Mouse (Mus musculus): Measurements from ENCODE around the gene Mgat4b. TPM values are rescaled to one million over a fixed set of nuclear protein-coding genes. Genes with fewer than 3 reads are reported as not detected.

Mgat4b gene
- polyA plus RNA-seq, 1 experiment from 2014 or later, result 36.6 TPM

GRCm38 (mm10) chr11:50182702-50183101 is 28.0 kb upstream of the Mgat4b start:
- no peak for ATAC-seq (ENCODE audit: low FRiP score)
- WGBS, result 91% methylated on average over 4 of the region's 4 CpGs
- H3K36me3 ChIP-seq, result peaks cover 70% of the 10 kb centered on the region

GRCm38 (mm10) chr11:50184788-50185187 is 25.9 kb upstream of the Mgat4b start:
- H3K4me1 ChIP-seq (replicated peaks), result no peaks in the 10 kb centered on the region
- no peak overlapping the region for H3K9ac ChIP-seq
- peaks cover 60% of the 10 kb centered on the region for H3K36me3 ChIP-seq
- H3K4me3 ChIP-seq, result no peak overlapping the region
- H3K9me3 ChIP-seq, result no peaks in the 10 kb centered on the region
- no peak overlapping the region for H3K4me2 ChIP-seq
- H3K27ac ChIP-seq, result no peak overlapping the region
- WGBS, result 82% methylated on average over 3 of the region's 3 CpGs
- no peak for ATAC-seq (ENCODE audit: low FRiP score)
- H3K27me3 ChIP-seq, result no peaks in the 10 kb centered on the region

More at GRCm38 (mm10) chr11:50182702-50183101, 28.0 kb upstream of the Mgat4b start:
- no peaks in the 10 kb centered on the region for H3K9me3 ChIP-seq
- no peak overlapping the region for H3K4me3 ChIP-seq
- no peaks in the 10 kb centered on the region for H3K4me1 ChIP-seq (replicated peaks)
- H3K27ac ChIP-seq, result no peak overlapping the region
- H3K9ac ChIP-seq, result no peak overlapping the region
- no peaks in the 10 kb centered on the region for H3K27me3 ChIP-seq
- no peak overlapping the region for H3K4me2 ChIP-seq

GRCm38 (mm10) chr11:50188682-50189081 is 22.0 kb upstream of the Mgat4b start:
- H3K9me3 ChIP-seq, result no peaks in the 10 kb centered on the region
- no peak for ATAC-seq (ENCODE audit: low FRiP score)
- WGBS, result 84% methylated on average over 7 of the region's 7 CpGs

GRCm38 (mm10) chr11:50190362-50190761 is 20.3 kb upstream of the Mgat4b start:
- H3K4me1 ChIP-seq (replicated peaks), result no peaks in the 10 kb centered on the region
- no peak overlapping the region for H3K9ac ChIP-seq
- no peak overlapping the region for H3K27ac ChIP-seq
- H3K27me3 ChIP-seq, result no peaks in the 10 kb centered on the region
- no peak overlapping the region for H3K4me2 ChIP-seq
- H3K4me3 ChIP-seq, result no peak overlapping the region
- H3K36me3 ChIP-seq, result peaks cover 52% of the 10 kb centered on the region
- no peak for ATAC-seq (ENCODE audit: low FRiP score)
- WGBS, result 88% methylated on average over 4 of the region's 4 CpGs
- H3K9me3 ChIP-seq, result no peaks in the 10 kb centered on the region

More at GRCm38 (mm10) chr11:50188682-50189081, 22.0 kb upstream of the Mgat4b start:
- H3K27ac ChIP-seq, result no peak overlapping the region
- no peaks in the 10 kb centered on the region for H3K4me1 ChIP-seq (replicated peaks)
- peaks cover 55% of the 10 kb centered on the region for H3K36me3 ChIP-seq
- no peaks in the 10 kb centered on the region for H3K27me3 ChIP-seq
- no peak overlapping the region for H3K9ac ChIP-seq
- no peak overlapping the region for H3K4me3 ChIP-seq
- H3K4me2 ChIP-seq, result no peak overlapping the region

GRCm38 (mm10) chr11:50192278-50192677 is 18.4 kb upstream of the Mgat4b start:
- Histone ChIP-seq H3K27ac (no peak overlapping the region), H3K9ac (no peak overlapping the region), H3K4me1 (replicated peaks) (no peaks in the 10 kb centered on the region), H3K27me3 (no peaks in the 10 kb centered on the region), H3K4me2 (no peak overlapping the region), H3K4me3 (no peak overlapping the region), H3K9me3 (no peaks in the 10 kb centered on the region), H3K36me3 (peaks cover 58% of the 10 kb centered on the region)
- no peak for ATAC-seq (ENCODE audit: low FRiP score)
- WGBS, result 93% methylated on average over 3 of the region's 3 CpGs

GRCm38 (mm10) chr11:50194070-50194469 is 16.6 kb upstream of the Mgat4b start:
- ATAC-seq (ENCODE audit: low FRiP score), result no peak

GRCm38 (mm10) chr11:50194793-50195192 is 15.9 kb upstream of the Mgat4b start:
- ATAC-seq (ENCODE audit: low FRiP score), result no peak
- WGBS, result 79% methylated on average over 4 of the region's 4 CpGs

More at GRCm38 (mm10) chr11:50194070-50194469, 16.6 kb upstream of the Mgat4b start:
- Histone ChIP-seq H3K4me3 (no peak overlapping the region), H3K36me3 (peaks cover 61% of the 10 kb centered on the region), H3K4me2 (no peak overlapping the region), H3K9me3 (no peaks in the 10 kb centered on the region), H3K4me1 (replicated peaks) (no peaks in the 10 kb centered on the region), H3K27me3 (no peaks in the 10 kb centered on the region), H3K27ac (no peak overlapping the region), H3K9ac (no peak overlapping the region)
- WGBS, result 80% methylated on average over 7 of the region's 7 CpGs

GRCm38 (mm10) chr11:50197500-50197899 is 13.2 kb upstream of the Mgat4b start:
- Histone ChIP-seq H3K9me3 (no peaks in the 10 kb centered on the region), H3K36me3 (peaks cover 79% of the 10 kb centered on the region), H3K4me3 (no peak overlapping the region), H3K4me1 (replicated peaks) (no peaks in the 10 kb centered on the region), H3K9ac (no peak overlapping the region), H3K27me3 (no peaks in the 10 kb centered on the region), H3K27ac (no peak overlapping the region), H3K4me2 (no peak overlapping the region)
- ATAC-seq (ENCODE audit: low FRiP score), result no peak
- WGBS, result 94% methylated on average over 4 of the region's 4 CpGs

More at GRCm38 (mm10) chr11:50194793-50195192, 15.9 kb upstream of the Mgat4b start:
- H3K4me2 ChIP-seq, result no peak overlapping the region
- H3K9me3 ChIP-seq, result no peaks in the 10 kb centered on the region
- H3K9ac ChIP-seq, result no peak overlapping the region
- H3K4me3 ChIP-seq, result no peak overlapping the region
- no peak overlapping the region for H3K27ac ChIP-seq
- H3K27me3 ChIP-seq, result no peaks in the 10 kb centered on the region
- no peaks in the 10 kb centered on the region for H3K4me1 ChIP-seq (replicated peaks)
- peaks cover 69% of the 10 kb centered on the region for H3K36me3 ChIP-seq

- no peak for ATAC-seq (ENCODE audit: low FRiP score)
These were observed 12.4 kb upstream of the Mgat4b start for GRCm38 (mm10) chr11:50198219-50198846.

GRCm38 (mm10) chr11:50198916-50199315 is 11.8 kb upstream of the Mgat4b start:
- Histone ChIP-seq H3K36me3 (peaks cover 85% of the 10 kb centered on the region), H3K4me1 (replicated peaks) (no peaks in the 10 kb centered on the region), H3K9me3 (no peaks in the 10 kb centered on the region), H3K4me3 (no peak overlapping the region), H3K4me2 (no peak overlapping the region), H3K27me3 (no peaks in the 10 kb centered on the region), H3K9ac (no peak overlapping the region), H3K27ac (no peak overlapping the region)
- no peak for ATAC-seq (ENCODE audit: low FRiP score)
- 89% methylated on average over 2 of the region's 2 CpGs for WGBS

More at GRCm38 (mm10) chr11:50198219-50198846, 12.4 kb upstream of the Mgat4b start:
- H3K9me3 ChIP-seq, result no peaks in the 10 kb centered on the region
- H3K4me3 ChIP-seq, result no peak overlapping the region
- H3K4me1 ChIP-seq (replicated peaks), result no peaks in the 10 kb centered on the region
- H3K4me2 ChIP-seq, result no peak overlapping the region
- H3K9ac ChIP-seq, result no peak overlapping the region
- H3K36me3 ChIP-seq, result peaks cover 85% of the 10 kb centered on the region
- no peaks in the 10 kb centered on the region for H3K27me3 ChIP-seq
- H3K27ac ChIP-seq, result no peak overlapping the region
- WGBS, result 86% methylated on average over 4 of the region's 5 CpGs

GRCm38 (mm10) chr11:50200613-50201012 is 10.1 kb upstream of the Mgat4b start:
- Histone ChIP-seq H3K27me3 (no peaks in the 10 kb centered on the region), H3K4me1 (replicated peaks) (no peaks in the 10 kb centered on the region), H3K4me3 (no peak overlapping the region), H3K27ac (no peak overlapping the region), H3K9me3 (no peaks in the 10 kb centered on the region), H3K9ac (no peak overlapping the region), H3K36me3 (peaks cover 94% of the 10 kb centered on the region), H3K4me2 (no peak overlapping the region)
- ATAC-seq (ENCODE audit: low FRiP score), result no peak
- 87% methylated on average over 8 of the region's 8 CpGs for WGBS

- no peak for ATAC-seq (ENCODE audit: low FRiP score)
- no peaks in the 10 kb centered on the region for H3K27me3 ChIP-seq
- H3K9me3 ChIP-seq, result no peaks in the 10 kb centered on the region
- no peak overlapping the region for H3K9ac ChIP-seq
- no peak overlapping the region for H3K4me3 ChIP-seq
- H3K27ac ChIP-seq, result no peak overlapping the region
- no peaks in the 10 kb centered on the region for H3K4me1 ChIP-seq (replicated peaks)
- H3K4me2 ChIP-seq, result no peak overlapping the region
- peaks cover 96% of the 10 kb centered on the region for H3K36me3 ChIP-seq
- 88% methylated on average over 3 of the region's 3 CpGs for WGBS
These were observed 9.1 kb upstream of the Mgat4b start for GRCm38 (mm10) chr11:50201590-50201989.

GRCm38 (mm10) chr11:50203302-50203827 is 7.3 kb upstream of the Mgat4b start:
- Histone ChIP-seq H3K4me3 (no peak overlapping the region), H3K9me3 (no peaks in the 10 kb centered on the region), H3K36me3 (peaks cover 94% of the 10 kb centered on the region), H3K27ac (no peak overlapping the region), H3K4me2 (no peak overlapping the region), H3K9ac (no peak overlapping the region), H3K4me1 (replicated peaks) (peaks cover 7% of the 10 kb centered on the region), H3K27me3 (no peaks in the 10 kb centered on the region)
- no peak for ATAC-seq (ENCODE audit: low FRiP score)
- 97% methylated on average over 9 of the region's 9 CpGs for WGBS

Data from hindbrain, embryonic 13.5 days (tissue).